Mouse (Mus musculus) intestine, embryonic 16.5 days (tissue): ENCODE data around the gene Napb. TPM values are rescaled to one million over a fixed set of nuclear protein-coding genes. Genes with fewer than 3 reads are reported as not detected.

Experiments used
- ATAC-seq: fragments of 200-750 bp; cut with Nextera tagmentation; 2 replicates; pipeline ENCODE4 v1.8.0; 2017; ENCODE audit warnings: moderate TSS enrichment, moderate library complexity
- H3K27ac ChIP-seq: fragments of 300-500 bp; sonication (generic); 2 replicates; pipeline ENCODE4 v1.5.1; 2014; ENCODE audit warnings: mild to moderate bottlenecking, low read length
- H3K27me3 ChIP-seq: fragments of 300-500 bp; sonication (generic); replicated peaks from 2 replicates; pipeline ENCODE4 v1.6.1; 2014; ENCODE audit warnings: low read length, control low read depth, mixed read lengths; ENCODE audit not compliant: control insufficient read depth, insufficient read depth
- H3K36me3 ChIP-seq: fragments of 300-500 bp; sonication (generic); 2 replicates; pipeline ENCODE4 v1.6.1; 2014; ENCODE audit warnings: low read length, control low read depth; ENCODE audit not compliant: control insufficient read depth, insufficient read depth
- H3K4me1 ChIP-seq: fragments of 300-500 bp; sonication (generic); 2 replicates; pipeline ENCODE4 v1.6.1; 2014; ENCODE audit warnings: low read length, control low read depth, mixed read lengths; ENCODE audit not compliant: control insufficient read depth, insufficient read depth
- H3K4me2 ChIP-seq: fragments of 300-500 bp; sonication (generic); 2 replicates; pipeline ENCODE4 v1.6.1; 2014; ENCODE audit warnings: low read depth, low read length, control low read depth
- H3K4me3 ChIP-seq: fragments of 300-500 bp; sonication (generic); 2 replicates; pipeline ENCODE4 v1.5.1; 2014; ENCODE audit warnings: mild to moderate bottlenecking, low read length
- H3K9ac ChIP-seq: fragments of 300-500 bp; sonication (generic); 2 replicates; pipeline ENCODE4 v1.6.1; 2014; ENCODE audit warnings: low read depth, low read length
- H3K9me3 ChIP-seq: fragments of 300-500 bp; sonication (generic); 2 replicates; pipeline ENCODE4 v1.6.1; 2016; ENCODE audit warnings: low read length, control low read depth; ENCODE audit not compliant: control insufficient read depth
- WGBS: fragments of 180-500 bp; shearing (Covaris S2); extraction: QIAGEN DNeasy Blood & Tissue Kit; methylation state at CpG from one replicate; pipeline ENCODE4 v1.1.7; 2014; 5-methylcytosine and 5-hydroxymethylcytosine counted together
- polyA plus RNA-seq: library from polyadenylated mRNA; unstranded; fragments of >200 nt; fragmentation: Nextera tagmentation; extraction: Ambion mirVana; gene quantifications from 2 replicates; pipeline ENCODE4 v1.2.1, GENCODE M21; 2015

Napb gene
- polyA plus RNA-seq, 1 experiment from 2014 or later = 3.3 TPM

DNA sequence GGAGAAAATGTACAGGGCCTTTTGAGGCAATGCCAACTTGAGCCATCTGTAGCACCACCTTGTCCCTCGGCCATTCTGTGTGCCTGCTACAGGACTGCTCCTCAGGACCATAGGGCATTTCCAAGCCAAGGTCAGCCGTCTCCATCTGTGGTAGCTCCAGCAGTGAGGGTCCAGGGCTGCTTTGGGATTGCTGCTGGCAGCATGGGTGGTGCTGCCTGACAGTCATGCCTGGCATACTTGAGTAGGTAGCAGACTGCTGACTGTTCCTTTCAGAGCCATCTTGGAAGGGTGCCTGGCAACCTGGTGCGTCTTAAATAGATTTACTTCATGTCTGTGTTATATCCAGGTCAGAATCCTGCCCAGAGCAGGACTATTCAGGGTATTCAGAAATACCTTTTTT lies 10.7 kb upstream of the Napb start:
- ATAC-seq = no peak
- H3K4me2 ChIP-seq = no peak overlapping the region
- no peaks in the 10 kb centered on the region for H3K9me3 ChIP-seq
- no peak overlapping the region for H3K4me3 ChIP-seq
- H3K27ac ChIP-seq = no peak overlapping the region
- H3K9ac ChIP-seq = no peak overlapping the region
- WGBS = 78% methylated on average over 3 of the region's 3 CpGs
- H3K4me1 ChIP-seq = no peaks in the 10 kb centered on the region
- H3K27me3 ChIP-seq = no peaks in the 10 kb centered on the region
- H3K36me3 ChIP-seq = no peaks in the 10 kb centered on the region

DNA sequence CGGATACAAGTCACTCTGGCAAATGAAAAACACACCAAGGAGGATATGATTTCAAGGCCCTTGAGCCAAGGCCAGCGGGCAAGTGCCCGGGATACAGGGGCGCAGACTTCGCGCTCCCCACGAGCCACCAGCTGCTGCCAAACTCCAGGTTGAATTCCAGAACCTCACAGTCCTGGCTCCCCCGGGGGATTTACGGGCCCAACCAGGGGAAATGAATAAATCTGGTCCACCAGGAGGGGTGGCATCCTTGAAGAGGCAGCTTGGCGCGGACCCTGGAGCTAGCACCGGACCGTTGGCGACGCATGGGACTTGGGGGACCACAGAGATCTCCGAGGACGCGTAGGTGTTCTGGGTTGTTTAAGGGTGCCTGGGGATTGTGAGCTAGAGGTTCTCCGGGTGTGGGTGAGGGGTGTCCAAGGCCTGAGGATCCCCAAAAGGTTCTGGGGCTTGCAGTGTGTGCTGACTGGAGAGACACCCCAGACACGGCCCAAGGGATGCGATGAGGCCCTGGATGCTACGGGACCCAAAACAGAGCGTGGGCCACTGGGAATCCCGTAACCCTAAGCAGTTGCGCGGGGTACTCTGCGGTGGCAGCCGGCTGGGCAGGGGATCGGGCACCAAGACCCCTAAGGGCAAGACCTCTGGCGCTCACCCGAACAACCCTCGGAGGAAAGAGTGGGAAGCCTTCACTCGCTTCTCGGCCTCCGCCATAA lies 497 bp downstream of the Napb start:
- Histone ChIP-seq H3K27ac (no peak overlapping the region), H3K9ac (peak overlapping the region; percentile 83), H3K4me3 (peak overlapping the region; percentile 78), H3K36me3 (no peaks in the 10 kb centered on the region), H3K9me3 (no peaks in the 10 kb centered on the region), H3K4me1 (no peaks in the 10 kb centered on the region), H3K27me3 (no peaks in the 10 kb centered on the region), H3K4me2 (peak overlapping the region; percentile 94)
- ATAC-seq = peak; percentile 85
- WGBS = 1% methylated on average over 35 of the region's 35 CpGs

DNA sequence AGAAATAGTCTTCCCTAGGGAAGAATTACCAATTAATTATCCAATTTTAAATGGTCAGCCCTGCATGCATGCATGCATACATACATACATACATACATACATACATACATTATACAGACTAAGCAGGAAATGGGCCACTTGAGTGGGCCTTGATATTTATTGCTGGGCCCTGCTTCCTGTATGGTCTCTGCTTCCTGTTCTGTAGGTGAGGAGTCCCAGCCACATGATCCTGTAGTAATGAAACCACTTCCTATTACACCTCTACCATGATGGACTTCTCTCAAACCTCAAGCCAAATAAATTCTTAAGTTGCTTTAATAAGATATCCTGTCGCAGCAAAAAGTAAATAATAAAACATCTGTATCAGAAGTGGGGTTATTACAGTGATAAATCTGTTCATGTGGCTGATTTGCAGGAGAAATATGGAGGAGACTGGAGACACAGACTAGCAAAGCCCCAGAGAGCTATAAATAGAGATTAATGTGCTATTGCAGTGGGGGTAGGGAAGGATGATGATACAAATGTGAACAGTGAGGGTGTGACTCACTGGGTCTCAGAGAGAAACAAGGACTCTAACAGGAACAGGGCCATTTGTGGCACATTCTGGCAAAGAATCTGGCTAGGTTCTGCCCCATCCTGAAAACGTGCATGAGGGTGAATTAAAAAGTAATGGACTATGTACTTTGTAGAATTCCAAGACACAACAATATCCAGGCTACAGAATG lies 12.8 kb downstream of the Napb start:
- ATAC-seq = no peak
- H3K36me3 ChIP-seq = no peaks in the 10 kb centered on the region
- 61% methylated on average over 2 of the region's 2 CpGs for WGBS
- H3K27me3 ChIP-seq = no peaks in the 10 kb centered on the region
- H3K27ac ChIP-seq = no peak overlapping the region
- H3K9me3 ChIP-seq = no peaks in the 10 kb centered on the region
- H3K4me3 ChIP-seq = no peak overlapping the region
- no peaks in the 10 kb centered on the region for H3K4me1 ChIP-seq
- H3K4me2 ChIP-seq = no peak overlapping the region
- H3K9ac ChIP-seq = no peak overlapping the region

DNA sequence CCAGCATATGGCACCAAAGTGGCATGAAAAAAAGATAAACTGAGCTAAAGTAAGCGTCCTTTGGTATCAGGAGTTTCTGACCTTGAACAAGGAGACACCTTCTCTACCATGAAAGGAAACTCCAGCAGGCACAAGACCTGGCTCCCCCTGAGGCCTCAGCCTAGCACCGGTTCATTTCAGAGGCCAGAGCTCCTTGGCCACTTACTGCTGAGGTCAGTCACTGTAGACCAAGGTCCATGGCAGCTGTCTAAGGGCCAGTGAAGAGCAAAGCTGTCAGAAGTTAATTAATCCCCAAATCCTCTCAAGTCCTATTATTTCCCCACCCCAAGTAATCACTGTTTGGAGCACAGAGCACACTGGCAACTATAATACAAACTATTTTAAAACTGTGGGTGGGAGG lies 15.2 kb downstream of the Napb start:
- WGBS = 86% methylated on average over 2 of the region's 2 CpGs
- H3K4me1 ChIP-seq = no peaks in the 10 kb centered on the region
- ATAC-seq = no peak
- H3K27ac ChIP-seq = no peak overlapping the region
- no peak overlapping the region for H3K4me3 ChIP-seq
- no peak overlapping the region for H3K9ac ChIP-seq
- no peaks in the 10 kb centered on the region for H3K27me3 ChIP-seq
- no peaks in the 10 kb centered on the region for H3K36me3 ChIP-seq
- H3K4me2 ChIP-seq = no peak overlapping the region
- no peaks in the 10 kb centered on the region for H3K9me3 ChIP-seq

DNA sequence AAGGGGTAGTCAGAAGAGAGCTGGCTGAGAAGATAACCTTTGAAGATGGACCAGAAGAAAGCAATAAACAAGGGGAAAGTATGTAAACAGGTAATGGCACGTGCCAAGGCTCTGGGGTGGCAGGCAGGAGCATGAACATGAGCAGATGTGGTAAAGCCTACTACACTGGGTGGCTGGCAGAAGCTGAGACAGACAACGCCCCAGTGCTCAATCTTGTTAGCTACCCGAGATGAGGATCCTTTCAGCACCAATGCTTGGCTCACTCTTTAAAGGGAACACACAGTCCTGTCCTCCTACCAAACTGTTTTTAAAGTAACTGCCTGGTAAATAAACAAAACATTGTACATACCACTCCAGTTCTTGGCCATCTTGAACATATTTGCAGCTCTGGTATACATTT lies 19.9 kb downstream of the Napb start:
- no peak overlapping the region for H3K9ac ChIP-seq
- H3K27me3 ChIP-seq = no peaks in the 10 kb centered on the region
- WGBS = 76% methylated on average over 3 of the region's 3 CpGs
- H3K4me1 ChIP-seq = no peaks in the 10 kb centered on the region
- H3K4me2 ChIP-seq = no peak overlapping the region
- H3K36me3 ChIP-seq = no peaks in the 10 kb centered on the region
- no peak overlapping the region for H3K4me3 ChIP-seq
- H3K27ac ChIP-seq = no peak overlapping the region
- H3K9me3 ChIP-seq = no peaks in the 10 kb centered on the region
- no peak for ATAC-seq

DNA sequence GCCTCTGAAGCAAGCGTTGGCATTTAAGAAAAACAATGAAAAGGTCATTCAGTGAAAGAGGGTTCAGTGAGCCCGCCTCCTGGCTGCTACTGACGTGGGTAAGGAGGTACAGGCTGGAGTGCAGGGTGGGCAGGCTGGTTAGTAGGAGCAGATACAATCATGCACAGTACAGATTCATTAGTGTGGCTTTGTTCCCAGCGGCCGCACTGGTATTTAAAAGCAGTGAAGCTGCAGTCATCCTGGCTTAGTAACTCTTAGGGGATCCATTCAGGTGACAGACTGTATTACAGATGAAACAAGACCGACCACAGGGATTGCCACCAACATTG lies 25.1 kb downstream of the Napb start:
- Histone ChIP-seq H3K9me3 (no peaks in the 10 kb centered on the region), H3K4me1 (no peaks in the 10 kb centered on the region)

DNA sequence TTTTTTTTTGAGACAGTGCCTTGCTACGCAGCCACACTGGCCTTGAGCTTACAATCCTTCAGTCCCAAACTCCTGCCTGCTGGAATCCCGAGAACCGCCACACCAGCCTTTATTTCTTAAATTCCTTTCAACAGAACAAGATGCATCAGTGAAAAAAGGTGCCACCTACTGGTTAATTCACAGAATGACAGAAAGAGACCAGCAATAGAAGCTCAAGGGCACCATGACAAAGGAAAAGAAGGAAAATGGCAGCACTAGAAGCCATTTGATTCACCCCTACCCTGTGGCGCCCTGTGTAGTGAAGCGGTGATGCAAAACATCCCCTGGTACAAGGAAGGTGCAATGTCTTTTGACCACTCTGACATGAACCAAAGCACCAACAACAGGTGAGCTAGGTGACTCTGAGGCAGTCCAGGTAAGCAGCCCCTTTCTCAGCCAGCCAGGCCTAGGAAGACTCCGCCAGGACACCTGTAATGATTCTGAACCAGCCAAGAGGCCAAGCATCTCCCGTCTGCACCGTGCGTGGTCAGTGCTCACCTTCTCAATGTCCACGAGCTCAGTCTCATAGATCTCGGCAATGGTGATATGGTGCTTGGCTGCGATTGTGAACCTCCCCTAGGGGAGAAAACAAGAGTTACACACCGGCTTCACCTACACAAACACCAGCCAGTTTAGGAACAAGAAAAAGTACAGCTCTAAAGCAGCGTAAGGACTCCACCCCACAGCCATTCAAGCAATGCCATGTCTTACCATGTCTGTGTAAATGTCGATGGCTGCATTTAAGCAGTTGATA lies 25.7 kb downstream of the Napb start:
- H3K4me3 ChIP-seq = no peak overlapping the region
- H3K27me3 ChIP-seq = no peaks in the 10 kb centered on the region
- H3K36me3 ChIP-seq = no peaks in the 10 kb centered on the region
- WGBS = 85% methylated on average over 15 of the region's 15 CpGs
- no peak for ATAC-seq
- no peak overlapping the region for H3K27ac ChIP-seq
- H3K9me3 ChIP-seq = no peaks in the 10 kb centered on the region
- H3K9ac ChIP-seq = no peak overlapping the region
- no peak overlapping the region for H3K4me2 ChIP-seq
- no peaks in the 10 kb centered on the region for H3K4me1 ChIP-seq

More for the DNA sequence above, 25.1 kb downstream of the Napb start:
- Histone ChIP-seq H3K36me3 (no peaks in the 10 kb centered on the region), H3K4me2 (no peak overlapping the region), H3K9ac (no peak overlapping the region), H3K27me3 (no peaks in the 10 kb centered on the region), H3K27ac (no peak overlapping the region), H3K4me3 (no peak overlapping the region)
- no peak for ATAC-seq
- 77% methylated on average over 6 of the region's 6 CpGs for WGBS

DNA sequence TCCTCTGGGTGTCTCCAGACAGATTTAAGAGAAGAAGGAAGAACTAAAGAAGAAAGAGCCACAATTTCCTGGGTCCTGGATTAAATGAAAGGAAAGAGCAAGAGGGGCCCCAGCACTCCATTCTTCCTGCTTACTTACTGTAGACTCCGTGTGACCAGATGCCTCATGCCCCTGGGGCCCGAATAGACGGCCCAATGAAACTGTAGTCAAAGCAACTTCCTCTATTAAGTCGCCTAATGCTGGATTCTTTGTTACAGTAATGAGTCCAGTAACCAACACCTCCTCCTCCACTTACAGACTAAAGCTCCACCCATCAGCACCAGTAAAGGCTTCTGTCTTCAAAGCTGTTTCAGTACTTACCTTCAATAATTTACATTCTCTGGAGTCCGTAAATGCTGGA lies 33.7 kb downstream of the Napb start:
- H3K36me3 ChIP-seq = no peaks in the 10 kb centered on the region
- ATAC-seq = no peak
- WGBS = 80% methylated on average over 5 of the region's 5 CpGs

DNA sequence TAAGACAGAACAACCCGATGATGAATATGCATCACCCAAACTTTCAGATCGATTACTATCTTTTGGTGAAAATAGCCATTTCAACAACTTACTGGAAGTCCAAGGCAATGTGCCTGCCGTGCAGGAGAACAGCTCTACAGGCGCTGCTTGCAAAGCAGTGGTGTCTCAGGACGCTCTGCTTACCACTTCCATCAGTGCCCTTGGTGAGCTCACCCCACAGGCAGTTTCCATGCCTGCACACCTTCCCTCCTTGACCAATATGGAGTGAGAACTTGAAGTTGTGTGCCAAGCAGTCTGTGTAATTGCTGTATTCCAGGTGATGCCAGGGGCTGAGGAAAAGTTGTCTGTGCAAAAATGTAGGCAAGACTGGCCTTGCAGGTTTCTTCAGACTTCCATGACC lies 41.5 kb downstream of the Napb start:
- ATAC-seq = no peak
- Histone ChIP-seq H3K4me2 (no peak overlapping the region), H3K4me1 (no peaks in the 10 kb centered on the region), H3K9ac (no peak overlapping the region), H3K27ac (no peak overlapping the region), H3K9me3 (no peaks in the 10 kb centered on the region), H3K27me3 (no peaks in the 10 kb centered on the region), H3K36me3 (peaks cover 19% of the 10 kb centered on the region), H3K4me3 (no peak overlapping the region)
- 93% methylated on average over 5 of the region's 5 CpGs for WGBS

More for the DNA sequence above, 33.7 kb downstream of the Napb start:
- H3K4me1 ChIP-seq = no peaks in the 10 kb centered on the region
- H3K27ac ChIP-seq = no peak overlapping the region
- no peaks in the 10 kb centered on the region for H3K27me3 ChIP-seq
- H3K4me2 ChIP-seq = no peak overlapping the region
- H3K9ac ChIP-seq = no peak overlapping the region
- H3K9me3 ChIP-seq = no peaks in the 10 kb centered on the region
- H3K4me3 ChIP-seq = no peak overlapping the region
